Mouse (Mus musculus) mesoderm, embryonic 11.5 days (tissue): ENCODE measurements at regions not wholly inside any gene's neighbourhood (a gene's known extent, or its start where the extent isn't known, plus 50 kb on each side); places are given as distances from the start of the nearest gene placed in this dataset.

Experiments
- DNase-seq: peaks from one replicate; pipeline ENCODE4 v3.0.0-alpha.2; 2012; ENCODE audit warnings: low read depth, low spot score

GRCm38 (mm10) chrX:63594118-63594814 lies 557.7 kb downstream of the Gm6760 start:
- peak; percentile 0 for DNase-seq
